Mouse (Mus musculus) myocyte (in vitro differentiated cells): ENCODE data around the gene Ptges3. TPM values are rescaled to one million over a fixed set of nuclear protein-coding genes. Genes with fewer than 3 reads are reported as not detected.
A peak's percentile ranks its signal among the peaks of the same experiment; 100 is the strongest.

Experiments used
- H3K27me3 ChIP-seq: one replicate; pipeline ENCODE4 v1.6.1; 2011; ENCODE audit not compliant: control insufficient read depth, insufficient read depth, insufficient read length
- H3K36me3 ChIP-seq: one replicate; pipeline ENCODE4 v1.6.1; 2011; ENCODE audit not compliant: control insufficient read depth, insufficient read depth
- H3K4me2 ChIP-seq: one replicate; pipeline ENCODE4 v1.6.1; 2011; ENCODE audit warnings: low read depth, control low read depth
- H3K4me3 ChIP-seq: one replicate; pipeline ENCODE4 v1.5.1; 2011; ENCODE audit warnings: mild to moderate bottlenecking, control low read depth, moderate library complexity
- H3K79me2 ChIP-seq: one replicate; pipeline ENCODE4 v1.6.1; 2011; ENCODE audit not compliant: control insufficient read depth, insufficient read depth
- H3ac ChIP-seq: one replicate; pipeline ENCODE4 v1.6.1; 2011; ENCODE audit not compliant: control insufficient read depth, insufficient read length
- CEBPB ChIP-seq: IDR thresholded peaks from 2 replicates; pipeline ENCODE4 v1.6.1; 2011; ENCODE audit warnings: mild to moderate bottlenecking, moderate library complexity; ENCODE audit not compliant: poor library complexity, insufficient read depth, severe bottlenecking
- E2F4 ChIP-seq: IDR thresholded peaks from one replicate; pipeline ENCODE4 v1.6.1; 2011; ENCODE audit warnings: mild to moderate bottlenecking, control low read depth, moderate library complexity; ENCODE audit not compliant: insufficient read depth
- MAX ChIP-seq: IDR thresholded peaks from one replicate; pipeline ENCODE4 v1.6.1; 2011; ENCODE audit warnings: low read depth, mild to moderate bottlenecking, control low read depth
- MYOD1 ChIP-seq, 3 experiments: IDR thresholded peaks; one replicate each; pipeline ENCODE4 v1.6.1; 2011; ENCODE audit warnings: control low read depth in 2 of 3, low read depth in 2 of 3, mild to moderate bottlenecking in 2 of 3, moderate library complexity in 1 of 3; ENCODE audit not compliant: insufficient read length in 2 of 3, control insufficient read depth in 1 of 3
- MYOG ChIP-seq, 3 experiments: IDR thresholded peaks; one replicate each; pipeline ENCODE4 v1.6.1; 2011; ENCODE audit warnings: control low read depth in 2 of 3, low read depth in 2 of 3, mild to moderate bottlenecking in 2 of 3; ENCODE audit not compliant: insufficient read length in 2 of 3, control insufficient read depth in 1 of 3, insufficient read depth in 1 of 3
- POLR2A ChIP-seq: IDR thresholded peaks from one replicate; pipeline ENCODE4 v1.6.1; 2011; ENCODE audit warnings: low read depth, mild to moderate bottlenecking, control low read depth, moderate library complexity; ENCODE audit not compliant: insufficient read length
- POLR2AphosphoS2 ChIP-seq: IDR thresholded peaks from one replicate; pipeline ENCODE4 v1.6.1; 2011; ENCODE audit warnings: low read depth, control low read depth; ENCODE audit not compliant: insufficient read length
- REST ChIP-seq: IDR thresholded peaks from one replicate; pipeline ENCODE4 v1.6.1; 2011; ENCODE audit warnings: mild to moderate bottlenecking, control low read depth, moderate library complexity; ENCODE audit not compliant: insufficient read depth, insufficient read length
- SRF ChIP-seq: IDR thresholded peaks from one replicate; pipeline ENCODE4 v1.6.1; 2011; ENCODE audit warnings: low read depth; ENCODE audit not compliant: control insufficient read depth, insufficient read length
- TCF12 ChIP-seq: IDR thresholded peaks from one replicate; pipeline ENCODE4 v1.6.1; 2011; ENCODE audit warnings: mild to moderate bottlenecking, control low read depth; ENCODE audit not compliant: poor library complexity, insufficient read depth, severe bottlenecking
- TCF3 ChIP-seq: IDR thresholded peaks from one replicate; pipeline ENCODE4 v1.6.1; 2011; ENCODE audit warnings: low read depth, control low read depth; ENCODE audit not compliant: insufficient read length
- USF1 ChIP-seq: IDR thresholded peaks from one replicate; pipeline ENCODE4 v1.6.1; 2011; ENCODE audit warnings: low read depth, mild to moderate bottlenecking, control low read depth, moderate library complexity
- polyA plus RNA-seq: library from polyadenylated mRNA; unstranded; fragments of >200 nt; fragmentation: generic; extraction: Trizol; gene quantifications from one replicate; pipeline ENCODE4 v1.2.1, GENCODE M21; 2012; ENCODE audit warnings: missing spikeins

The Ptges3 gene
- polyA plus RNA-seq, 1 experiment = 84.3 TPM

GRCm38 (mm10) chr10:128058184-128058583, 570 bp upstream of the Ptges3 start:
- Histone ChIP-seq H3K79me2 (peaks cover 40% of the 10 kb centered on the region), H3K4me3 (peak overlapping the region; percentile 83), H3K36me3 (no peaks in the 10 kb centered on the region), H3K27me3 (no peaks in the 10 kb centered on the region), H3ac (peak overlapping the region; percentile 60), H3K4me2 (peak overlapping the region; percentile 94)
- TF ChIP-seq TCF12 (no peak), POLR2AphosphoS2 (no peak), MYOG (IDR thresholded peaks at IDR 0.05; ENCODE audit: control insufficient read depth in 1 of 3, insufficient read depth in 1 of 3, insufficient read length in 2 of 3, low read depth in 2 of 3) (no peak), MYOD1 (IDR thresholded peaks at IDR 0.05; ENCODE audit: control insufficient read depth in 1 of 3, insufficient read length in 2 of 3, low read depth in 2 of 3) (no peak), REST (no peak), MAX (no peak), E2F4 (no peak), TCF3 (no peak), CEBPB (no peak), SRF (no peak), USF1 (no peak), POLR2A (no peak)

GRCm38 (mm10) chr10:128059207-128059981, 640 bp downstream of the Ptges3 start:
- Histone ChIP-seq H3K4me2 (peak overlapping the region; percentile 93), H3K4me3 (peak overlapping the region; percentile 83), H3K27me3 (no peaks in the 10 kb centered on the region), H3ac (peak overlapping the region; percentile 60), H3K36me3 (no peaks in the 10 kb centered on the region), H3K79me2 (peaks cover 52% of the 10 kb centered on the region)
- no peak for TF ChIP-seq TCF12
- no peak for TF ChIP-seq REST
- no peak for TF ChIP-seq TCF3
- no peak for TF ChIP-seq SRF
- TF ChIP-seq MYOG (IDR thresholded peaks at IDR 0.05; ENCODE audit: control insufficient read depth in 1 of 3, insufficient read depth in 1 of 3, insufficient read length in 2 of 3, low read depth in 2 of 3) = no peak
- TF ChIP-seq POLR2A = peak; percentile 55
- TF ChIP-seq MYOD1 (IDR thresholded peaks at IDR 0.05; ENCODE audit: control insufficient read depth in 1 of 3, insufficient read length in 2 of 3, low read depth in 2 of 3) = no peak
- TF ChIP-seq CEBPB = no peak
- peak; percentile 24 for TF ChIP-seq POLR2AphosphoS2
- TF ChIP-seq MAX = no peak
- TF ChIP-seq E2F4 = no peak
- no peak for TF ChIP-seq USF1

DNA sequence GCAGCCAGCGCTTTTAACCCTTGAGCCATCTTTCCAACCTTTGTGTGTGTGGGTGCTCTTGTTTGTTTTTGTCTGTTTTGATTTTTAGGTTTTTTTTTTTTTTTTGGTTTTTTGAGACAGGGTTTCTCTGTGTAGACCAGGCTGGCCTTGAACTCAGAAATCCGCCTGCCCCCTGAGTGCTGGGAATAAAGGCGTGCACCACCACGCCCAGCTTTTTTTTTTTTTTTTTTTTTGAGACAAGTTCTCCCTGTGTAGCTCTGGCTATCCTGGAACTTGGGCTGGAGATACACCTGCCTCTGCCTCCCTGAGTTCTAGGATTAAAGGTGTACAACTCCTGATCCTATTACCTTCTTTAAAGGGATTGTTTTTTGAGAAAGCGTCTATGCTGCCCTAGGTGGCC, 2.4 kb downstream of the Ptges3 start:
- Histone ChIP-seq H3K36me3 (no peaks in the 10 kb centered on the region), H3ac (no peak overlapping the region), H3K27me3 (no peaks in the 10 kb centered on the region), H3K79me2 (peaks cover 69% of the 10 kb centered on the region), H3K4me3 (peak overlapping the region; percentile 83), H3K4me2 (peak overlapping the region; percentile 93)
- TF ChIP-seq MAX (no peak), MYOG (IDR thresholded peaks at IDR 0.05; ENCODE audit: control insufficient read depth in 1 of 3, insufficient read depth in 1 of 3, insufficient read length in 2 of 3, low read depth in 2 of 3) (no peak), E2F4 (no peak), TCF3 (no peak), REST (no peak), SRF (no peak), POLR2A (no peak)

DNA sequence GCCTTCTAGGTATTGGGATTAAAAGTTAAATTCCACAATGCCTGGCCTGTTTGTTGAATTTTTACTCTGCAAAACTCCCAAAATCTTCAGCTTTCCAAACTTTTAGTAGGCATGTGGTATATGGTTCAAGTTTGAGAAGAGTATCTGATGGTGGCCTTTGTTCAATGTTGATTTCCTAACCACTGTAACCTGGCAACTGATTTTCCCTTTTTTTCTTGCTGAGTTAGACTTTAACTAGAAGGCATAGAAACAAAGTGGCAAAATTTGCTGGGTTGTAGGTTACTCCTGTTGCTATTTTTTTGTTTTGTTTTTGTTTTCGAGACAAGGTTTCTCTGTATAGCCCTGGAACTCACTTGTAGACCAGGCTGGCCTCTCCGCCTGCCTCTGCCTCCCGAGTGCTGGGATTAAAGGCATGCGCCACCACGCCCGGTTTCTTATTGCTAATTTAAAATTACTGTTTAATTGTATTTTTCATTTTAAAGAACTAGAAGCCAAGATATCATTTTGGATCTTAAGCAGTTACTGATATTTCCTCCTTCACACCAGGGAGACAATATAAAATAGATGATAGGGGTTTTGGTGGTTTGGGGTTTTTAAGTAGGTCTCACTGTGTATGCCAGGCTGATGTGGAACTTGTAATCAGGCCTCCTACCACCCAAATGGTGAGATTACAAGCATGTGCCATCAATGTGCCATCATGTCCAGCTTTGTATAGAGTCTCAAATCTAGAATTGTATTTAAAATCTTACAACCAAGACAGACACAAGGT, 3.7 kb downstream of the Ptges3 start:
- TF ChIP-seq MYOG (IDR thresholded peaks at IDR 0.05; ENCODE audit: control insufficient read depth in 1 of 3, insufficient read depth in 1 of 3, insufficient read length in 2 of 3, low read depth in 2 of 3) = no peak
- no peak for TF ChIP-seq E2F4
- no peak for TF ChIP-seq CEBPB
- no peak for TF ChIP-seq POLR2AphosphoS2
- no peak for TF ChIP-seq TCF12
- TF ChIP-seq REST = no peak
- TF ChIP-seq SRF = no peak
- no peak for TF ChIP-seq POLR2A
- no peak for TF ChIP-seq MAX
- no peak for TF ChIP-seq MYOD1 (IDR thresholded peaks at IDR 0.05; ENCODE audit: control insufficient read depth in 1 of 3, insufficient read length in 2 of 3, low read depth in 2 of 3)
- no peak for TF ChIP-seq TCF3
- TF ChIP-seq USF1 = no peak
- no peaks in the 10 kb centered on the region for H3K27me3 ChIP-seq
- no peak overlapping the region for H3K4me3 ChIP-seq
- H3K79me2 ChIP-seq = peaks cover 82% of the 10 kb centered on the region
- no peaks in the 10 kb centered on the region for H3K36me3 ChIP-seq
- H3ac ChIP-seq = no peak overlapping the region
- no peak overlapping the region for H3K4me2 ChIP-seq
